Mouse (Mus musculus) CH12.LX (cell line): Measurements from ENCODE around the gene Cish. TPM values are rescaled to one million over a fixed set of nuclear protein-coding genes. Genes with fewer than 3 reads are reported as not detected.

Experiments
- DNase-seq: peaks from one replicate; pipeline ENCODE4 v3.0.0-alpha.2; 2013; ENCODE audit errors: extremely low read depth
- H3K27ac ChIP-seq: 2 replicates; pipeline ENCODE4 v1.5.1; 2012; ENCODE audit warnings: low read depth, mild to moderate bottlenecking, control low read depth, moderate library complexity; ENCODE audit not compliant: insufficient read depth
- H3K27me3 ChIP-seq: replicated peaks from 2 replicates; pipeline ENCODE3; 2012; ENCODE audit warnings: inconsistent platforms
- H3K36me3 ChIP-seq, 2 experiments: replicated peaks in 1 of 2; 2 replicates each; pipeline versions ENCODE3 to v1.6.1; 2012; ENCODE audit warnings: inconsistent platforms in 1 of 2, low read length in 1 of 2, mild to moderate bottlenecking in 1 of 2, mixed read lengths in 1 of 2, moderate library complexity in 1 of 2; ENCODE audit not compliant: control insufficient read depth in 1 of 2, insufficient read depth in 1 of 2
- H3K4me1 ChIP-seq, 2 experiments: 2 replicates each; pipeline ENCODE4 v1.6.1; 2012; ENCODE audit warnings: inconsistent platforms in 1 of 2, moderate library complexity in 1 of 2; ENCODE audit not compliant: insufficient read depth in 2 of 2, control insufficient read depth in 1 of 2
- H3K4me2 ChIP-seq: 2 replicates; pipeline ENCODE4 v1.6.1; 2012; ENCODE audit warnings: low read depth, mild to moderate bottlenecking, control low read depth; ENCODE audit not compliant: poor library complexity, insufficient read depth, severe bottlenecking
- H3K4me3 ChIP-seq, 3 experiments: fragments of 150-350 bp in 1 of 3; sonication (generic) in 1 of 3; replicated peaks in 1 of 3; 2 replicates each; pipeline versions ENCODE3 to v1.5.1; 2011 to 2012; ENCODE audit warnings: low read depth in 2 of 3, low read length in 2 of 3, mild to moderate bottlenecking in 2 of 3, moderate library complexity in 2 of 3, control low read depth in 1 of 3, improper control_type of control experiment in 1 of 3, inconsistent platforms in 1 of 3, mixed read lengths in 1 of 3; ENCODE audit not compliant: poor library complexity in 1 of 3
- H3K79me2 ChIP-seq: replicated peaks from 2 replicates; pipeline ENCODE4 v1.6.1; 2012; ENCODE audit warnings: mild to moderate bottlenecking, moderate library complexity; ENCODE audit not compliant: control insufficient read depth, poor library complexity, insufficient read depth, severe bottlenecking; ENCODE audit errors: extremely low read depth
- H3K9ac ChIP-seq: 2 replicates; pipeline ENCODE4 v1.6.1; 2012; ENCODE audit warnings: low read depth, mild to moderate bottlenecking, control low read depth, moderate library complexity; ENCODE audit not compliant: insufficient read depth
- H3K9me3 ChIP-seq: replicated peaks from 2 replicates; pipeline ENCODE3; 2012; ENCODE audit warnings: low read length, inconsistent platforms, mixed read lengths
- BHLHE40 ChIP-seq: IDR thresholded peaks from 2 replicates; pipeline ENCODE4 v1.6.1; 2011; ENCODE audit warnings: mild to moderate bottlenecking, low read depth, low read length, improper control_type of control experiment
- CHD1 ChIP-seq: IDR thresholded peaks from 2 replicates; pipeline ENCODE4 v1.6.1; 2012; ENCODE audit warnings: low read depth, low read length, improper control_type of control experiment, inconsistent platforms
- CHD2 ChIP-seq: IDR thresholded peaks from 2 replicates; pipeline ENCODE4 v1.6.1; 2011; ENCODE audit warnings: low read length, improper control_type of control experiment
- CTCF ChIP-seq, 2 experiments: IDR thresholded peaks in 1 of 2; conservative IDR thresholded peaks in 1 of 2; 2 replicates each; pipeline ENCODE4 v1.5.1; 2011 to 2012; ENCODE audit warnings: low read depth in 2 of 2, low read length in 2 of 2, improper control_type of control experiment in 1 of 2, inconsistent platforms in 1 of 2, mild to moderate bottlenecking in 1 of 2, moderate library complexity in 1 of 2
- E2F4 ChIP-seq: IDR thresholded peaks from 2 replicates; pipeline ENCODE4 v1.6.1; 2011; ENCODE audit warnings: low read depth, low read length, improper control_type of control experiment; ENCODE audit not compliant: insufficient replicate concordance
- ELF1 ChIP-seq: IDR thresholded peaks from 2 replicates; pipeline ENCODE4 v1.6.1; 2014; ENCODE audit warnings: low read depth, mild to moderate bottlenecking, inconsistent platforms, low read length, improper control_type of control experiment
- EP300 ChIP-seq: IDR thresholded peaks from 2 replicates; pipeline ENCODE4 v1.6.1; 2011; ENCODE audit warnings: low read length, improper control_type of control experiment
- ETS1 ChIP-seq: conservative IDR thresholded peaks from 2 replicates; pipeline ENCODE4 v1.6.1; 2012; ENCODE audit warnings: low read depth, mild to moderate bottlenecking, inconsistent platforms, low read length, improper control_type of control experiment, moderate library complexity
- GABPA ChIP-seq: IDR thresholded peaks from 2 replicates; pipeline ENCODE4 v1.6.1; 2012; ENCODE audit warnings: low read depth, low read length, improper control_type of control experiment, inconsistent platforms; ENCODE audit not compliant: insufficient replicate concordance
- HCFC1 ChIP-seq: IDR thresholded peaks from 2 replicates; pipeline ENCODE4 v1.6.1; 2012; ENCODE audit warnings: low read depth, mild to moderate bottlenecking, inconsistent platforms, low read length, improper control_type of control experiment
- IRF4 ChIP-seq: IDR thresholded peaks from 2 replicates; pipeline ENCODE4 v1.6.1; 2014; ENCODE audit warnings: low read depth, mild to moderate bottlenecking, inconsistent platforms, low read length, improper control_type of control experiment
- JUN ChIP-seq: IDR thresholded peaks from 2 replicates; pipeline ENCODE4 v1.6.1; 2011; ENCODE audit warnings: low read depth, mild to moderate bottlenecking, low read length, improper control_type of control experiment, moderate library complexity; ENCODE audit not compliant: insufficient read depth
- KAT2A ChIP-seq: IDR thresholded peaks from 2 replicates; pipeline ENCODE4 v1.6.1; 2012; ENCODE audit warnings: low read length, improper control_type of control experiment, inconsistent platforms; ENCODE audit not compliant: insufficient replicate concordance
- MAFK ChIP-seq: IDR thresholded peaks from 2 replicates; pipeline ENCODE4 v1.6.1; 2011; ENCODE audit warnings: low read length, improper control_type of control experiment; ENCODE audit not compliant: insufficient replicate concordance
- MAX ChIP-seq: IDR thresholded peaks from 2 replicates; pipeline ENCODE4 v1.6.1; 2011; ENCODE audit warnings: low read length, improper control_type of control experiment
- MAZ ChIP-seq: IDR thresholded peaks from 2 replicates; pipeline ENCODE4 v1.6.1; 2012; ENCODE audit warnings: low read depth, mild to moderate bottlenecking, inconsistent platforms, low read length, improper control_type of control experiment, moderate library complexity
- MEF2A ChIP-seq: IDR thresholded peaks from 2 replicates; pipeline ENCODE4 v1.6.1; 2014; ENCODE audit warnings: low read depth, mild to moderate bottlenecking, inconsistent platforms, low read length, improper control_type of control experiment, borderline replicate concordance
- MXI1 ChIP-seq: IDR thresholded peaks from 2 replicates; pipeline ENCODE4 v1.6.1; 2011; ENCODE audit warnings: mild to moderate bottlenecking, low read depth, low read length, improper control_type of control experiment
- MYC ChIP-seq: IDR thresholded peaks from 2 replicates; pipeline ENCODE4 v1.6.1; 2011; ENCODE audit warnings: low read depth, mild to moderate bottlenecking, improper control_type of control experiment, low read length
- NELFE ChIP-seq: IDR thresholded peaks from 2 replicates; pipeline ENCODE4 v1.6.1; 2011; ENCODE audit warnings: low read depth, low read length, improper control_type of control experiment
- NRF1 ChIP-seq: IDR thresholded peaks from 2 replicates; pipeline ENCODE4 v1.6.1; 2014; ENCODE audit warnings: low read depth, mild to moderate bottlenecking, inconsistent platforms, low read length, improper control_type of control experiment, moderate library complexity
- PAX5 ChIP-seq: IDR thresholded peaks from 2 replicates; pipeline ENCODE4 v1.6.1; 2012; ENCODE audit warnings: low read length, inconsistent platforms, mixed read lengths
- POLR2A ChIP-seq: IDR thresholded peaks from 2 replicates; pipeline ENCODE4 v1.6.1; 2011; ENCODE audit warnings: low read depth, mild to moderate bottlenecking, improper control_type of control experiment, low read length
- POLR2AphosphoS2 ChIP-seq: IDR thresholded peaks from 2 replicates; pipeline ENCODE4 v1.6.1; 2011; ENCODE audit warnings: low read depth, low read length, improper control_type of control experiment
- SIN3A ChIP-seq: IDR thresholded peaks from 2 replicates; pipeline ENCODE4 v1.6.1; 2012; ENCODE audit warnings: low read length, improper control_type of control experiment, inconsistent platforms
- TBP ChIP-seq: conservative IDR thresholded peaks from 2 replicates; pipeline ENCODE4 v1.6.1; 2011; ENCODE audit warnings: low read depth, low read length, improper control_type of control experiment
- TCF12 ChIP-seq: IDR thresholded peaks from 2 replicates; pipeline ENCODE4 v1.6.1; 2014; ENCODE audit warnings: low read depth, mild to moderate bottlenecking, inconsistent platforms, low read length, improper control_type of control experiment
- UBTF ChIP-seq: IDR thresholded peaks from 2 replicates; pipeline ENCODE4 v1.6.1; 2012; ENCODE audit warnings: low read depth, mild to moderate bottlenecking, inconsistent platforms, low read length, improper control_type of control experiment, moderate library complexity
- USF1 ChIP-seq: IDR thresholded peaks from 2 replicates; pipeline ENCODE4 v1.6.1; 2014; ENCODE audit warnings: low read depth, mild to moderate bottlenecking, inconsistent platforms, low read length, improper control_type of control experiment
- USF2 ChIP-seq: conservative IDR thresholded peaks from 2 replicates; pipeline ENCODE4 v1.6.1; 2011; ENCODE audit warnings: low read depth, low read length, improper control_type of control experiment
- ZC3H11A ChIP-seq: IDR thresholded peaks from 2 replicates; pipeline ENCODE4 v1.6.1; 2012; ENCODE audit warnings: low read depth, mild to moderate bottlenecking, inconsistent platforms, low read length, improper control_type of control experiment
- ZKSCAN1 ChIP-seq: IDR thresholded peaks from 2 replicates; pipeline ENCODE4 v1.6.1; 2012; ENCODE audit warnings: low read depth, inconsistent platforms, low read length, improper control_type of control experiment, borderline replicate concordance
- ZMIZ1 ChIP-seq: IDR thresholded peaks from 2 replicates; pipeline ENCODE4 v1.6.1; 2012; ENCODE audit warnings: low read depth, mild to moderate bottlenecking, inconsistent platforms, low read length, improper control_type of control experiment
- ZNF384 ChIP-seq: IDR thresholded peaks from 2 replicates; pipeline ENCODE4 v1.6.1; 2012; ENCODE audit warnings: low read depth, low read length, improper control_type of control experiment, inconsistent platforms
- dilution Hi-C: fragments of 300-500 bp; cut with MboI; formaldehyde crosslinking; loops from 2 replicates; pipeline ENCODE4 v1.14.3; 2020; ENCODE audit warnings: low sequenced_read_pairs; ENCODE audit not compliant: extremely low pct_unique_long_range_greater_than_20kb, extremely low pct_ligation_motif_present
- in situ Hi-C: fragments of 300-500 bp; cut with MboI; formaldehyde crosslinking; loops from 3 replicates; pipeline ENCODE4 v1.14.3; 2019; ENCODE audit warnings: low sequenced_read_pairs, low pct_ligation_motif_present, low pct_unique_long_range_greater_than_20kb, mixed read lengths
- polyA plus RNA-seq: library from polyadenylated mRNA; unstranded; fragments of >175 nt; gene quantifications from 2 replicates; pipeline ENCODE4 v1.2.1, GENCODE M21; 2012; ENCODE audit warnings: low read depth; ENCODE audit not compliant: insufficient read length
- total RNA-seq, 2 experiments: library from RNA; depleted of rRNA; stranded (reverse); fragments of 300-350 nt in 1 of 2; fragments of >200 nt in 1 of 2; gene quantifications; 2 replicates each; pipeline ENCODE4 v1.2.3; 2012 to 2014

The Cish gene
- total and polyA plus RNA-seq, 3 experiments: 0.43 to 4.6 (median 3.5) TPM

DNA sequence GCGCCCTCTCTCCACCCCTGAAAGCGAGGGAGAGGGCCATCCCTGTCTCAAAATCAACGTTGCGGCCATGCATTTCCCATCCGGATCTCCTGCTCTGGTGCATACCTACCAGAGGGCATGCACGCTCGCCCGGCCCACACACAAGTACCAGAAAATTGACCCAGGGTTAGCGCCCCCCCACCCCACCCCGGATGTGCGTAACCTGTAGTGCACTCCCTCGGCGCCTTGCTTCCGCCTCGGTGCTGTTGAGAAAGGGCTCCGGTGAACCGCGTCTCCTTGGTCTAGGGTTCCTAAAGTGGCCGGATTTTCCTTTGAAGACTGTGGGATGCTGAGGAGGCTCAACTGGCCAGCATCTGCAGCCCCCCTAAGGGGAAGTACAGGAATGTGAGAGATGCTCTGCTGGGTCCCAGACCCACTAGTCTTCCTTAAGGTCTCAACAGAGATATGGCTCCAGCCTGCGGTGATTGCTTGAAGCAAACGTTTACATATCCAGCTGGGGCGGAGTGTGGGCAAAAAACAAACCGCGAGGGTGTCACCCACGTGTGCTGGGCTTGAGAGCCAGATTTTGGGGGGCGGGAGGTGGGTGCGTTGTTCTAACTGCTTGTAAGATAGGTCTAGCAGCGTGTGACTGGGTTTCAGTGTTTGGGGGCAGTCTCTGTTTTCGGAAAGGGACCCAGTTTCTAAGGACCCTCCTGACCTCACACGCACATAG is 42.5 kb downstream of the Cish start, which contains the start of gene Hemk1:
Hemk1 (minus strand) TSS at position 179 of the 712 bp plus-strand sequence.
- dilution Hi-C loops: no loop called here
- peak; percentile 90 for DNase-seq
- in situ Hi-C loops: loop anchor here (5.0 kb wide), 1 partner anchor 41 kb away; the partner anchor contains the start of gene Cish
- Histone ChIP-seq H3K79me2 (no peaks in the 10 kb centered on the region), H3K27me3 (peaks cover 26% of the 10 kb centered on the region), H3K36me3 (peaks cover 0 to 30% of the 10 kb centered on the region in 2 experiments), H3K9ac (peak within 1 kb of the TSS; percentile 76), H3K9me3 (no peaks in the 10 kb centered on the region), H3K27ac (no peak within 1 kb of the TSS), H3K4me1 (peaks cover 27 to 57% of the 10 kb centered on the region in 2 experiments), H3K4me2 (peak within 1 kb of the TSS; percentile 94), H3K4me3 (peak within 1 kb of the TSS; percentile 69 to 89 (median 74))
- TF ChIP-seq E2F4: no peak
- peak; percentile 95 for TF ChIP-seq HCFC1
- TF ChIP-seq EP300: no peak
- peak; percentile 80 for TF ChIP-seq IRF4
- TF ChIP-seq ZC3H11A: no peak
- TF ChIP-seq USF2: no peak
- peak; percentile 90 for TF ChIP-seq MAZ
- TF ChIP-seq MEF2A: peak; percentile 82
- peak; percentile 80 for TF ChIP-seq ELF1
- TF ChIP-seq MXI1: peak; percentile 87
- TF ChIP-seq MAX: no peak; the same call in none of the 2 replicates
- TF ChIP-seq ZMIZ1: peak; percentile 79
- TF ChIP-seq MYC: 0 out of 2 replicates have a peak, but pooled peaks have one; percentile 22
- peak; percentile 76 for TF ChIP-seq TBP
- peak; percentile 82 for TF ChIP-seq POLR2A
- TF ChIP-seq NRF1: no peak
- peak; percentile 82 for TF ChIP-seq SIN3A
- TF ChIP-seq BHLHE40: no peak; the same call in 1 of the 2 replicates
- TF ChIP-seq ZNF384: no peak
- TF ChIP-seq UBTF: 0 out of 2 replicates have a peak, but pooled peaks have one; percentile 67
- no peak for TF ChIP-seq PAX5
- TF ChIP-seq CTCF (conservative IDR thresholded peaks at IDR 0.05 in 1 of 2, IDR thresholded peaks at IDR 0.05 in 1 of 2; ENCODE audit: low read depth in 2 of 2, low read length in 2 of 2): 0 out of 4 replicates have a peak, but pooled peaks of 1 of the 2 experiments have one; percentile 0
- no peak for TF ChIP-seq USF1
- 0 out of 2 replicates have a peak, but pooled peaks have one; percentile 24 for TF ChIP-seq MAFK
- no peak for TF ChIP-seq POLR2AphosphoS2
- TF ChIP-seq TCF12: peak; percentile 74
- TF ChIP-seq KAT2A: peak; percentile 78; the same call in 1 of the 2 replicates
- TF ChIP-seq CHD2: peak; percentile 64
- TF ChIP-seq ZKSCAN1: no peak
- peak; percentile 79 for TF ChIP-seq NELFE
- no peak for TF ChIP-seq JUN
- TF ChIP-seq ETS1: 0 out of 2 replicates have a peak, but pooled peaks have one; percentile 12
- no peak for TF ChIP-seq GABPA
- no peak for TF ChIP-seq CHD1
